Mouse (Mus musculus): Measurements from ENCODE around the gene Mrpl21. TPM values are rescaled to one million over a fixed set of nuclear protein-coding genes. Genes with fewer than 3 reads are reported as not detected.

Gene Mrpl21
- polyA plus RNA-seq, 1 experiment from 2014 or later, result 122 TPM

Small RNA genes lying within 50 kb of the gene (microRNA-seq; reads per million reads assigned to microRNA genes)
- not detected for gene Mir6984

Other genes starting within 250 kb of the Mrpl21 start
- 7.2 and 7.9 TPM in 2 replicates for gene Ighmbp2, start 116 bp downstream of the Mrpl21 start, polyA plus RNA-seq (2015; fragmentation: Nextera tagmentation; extraction: Ambion mirVana)
- gene Cpt1a, start 39.4 kb downstream of the Mrpl21 start, polyA plus RNA-seq (2015; fragmentation: Nextera tagmentation; extraction: Ambion mirVana), result 43.7 and 49.5 TPM in 2 replicates
- gene Tesmin, start 106.0 kb downstream of the Mrpl21 start, polyA plus RNA-seq (2015; fragmentation: Nextera tagmentation; extraction: Ambion mirVana), result 0.16 and 0.43 TPM in 2 replicates
- gene Gal, start 131.6 kb downstream of the Mrpl21 start, polyA plus RNA-seq (2015; fragmentation: Nextera tagmentation; extraction: Ambion mirVana), result 16.7 and 17.7 TPM in 2 replicates

Measured in intestine, embryonic 16.5 days (tissue).